Mouse (Mus musculus) midbrain, embryonic 16.5 days (tissue): ENCODE measurements around the gene Slc25a39. TPM values are rescaled to one million over a fixed set of nuclear protein-coding genes. Genes with fewer than 3 reads are reported as not detected.

Source experiments
- ATAC-seq: fragments of 200-750 bp; cut with Nextera tagmentation; 2 replicates; pipeline ENCODE4 v1.8.0; 2017; ENCODE audit warnings: moderate TSS enrichment
- H3K27ac ChIP-seq: fragments of 300-500 bp; sonication (generic); 2 replicates; pipeline ENCODE4 v1.5.1; 2014; ENCODE audit warnings: mild to moderate bottlenecking, low read length, mixed read lengths
- H3K27me3 ChIP-seq: fragments of 300-500 bp; sonication (generic); 2 replicates; pipeline ENCODE4 v1.6.1; 2014; ENCODE audit warnings: low read depth, low read length, mixed read lengths; ENCODE audit not compliant: control insufficient read depth, insufficient read depth
- H3K36me3 ChIP-seq: fragments of 300-500 bp; sonication (generic); 2 replicates; pipeline ENCODE4 v1.6.1; 2014; ENCODE audit warnings: mild to moderate bottlenecking, low read length, moderate library complexity, mixed read lengths; ENCODE audit not compliant: control insufficient read depth, insufficient read depth
- H3K4me1 ChIP-seq: fragments of 300-500 bp; sonication (generic); 2 replicates; pipeline ENCODE4 v1.6.1; 2014; ENCODE audit warnings: mild to moderate bottlenecking, low read length, mixed read lengths; ENCODE audit not compliant: control insufficient read depth, insufficient read depth
- H3K4me2 ChIP-seq: fragments of 300-500 bp; sonication (generic); 2 replicates; pipeline ENCODE4 v1.6.1; 2014; ENCODE audit warnings: mild to moderate bottlenecking, low read length, mixed read lengths
- H3K4me3 ChIP-seq: fragments of 300-500 bp; sonication (generic); 2 replicates; pipeline ENCODE4 v1.5.1; 2014; ENCODE audit warnings: low read depth, mild to moderate bottlenecking, low read length, moderate library complexity, mixed read lengths
- H3K9ac ChIP-seq: fragments of 300-500 bp; sonication (generic); 2 replicates; pipeline ENCODE4 v1.6.1; 2014; ENCODE audit warnings: low read depth, low read length, mixed read lengths
- H3K9me3 ChIP-seq: fragments of 300-500 bp; sonication (generic); replicated peaks from 2 replicates; pipeline ENCODE4 v1.6.1; 2014; ENCODE audit warnings: mild to moderate bottlenecking, low read length, mixed read lengths; ENCODE audit not compliant: control insufficient read depth, poor library complexity, severe bottlenecking
- WGBS: fragments of 180-500 bp; shearing (Covaris S2); extraction: QIAGEN DNeasy Blood & Tissue Kit; methylation state at CpG from one replicate; pipeline ENCODE4 v1.1.7; 2014; 5-methylcytosine and 5-hydroxymethylcytosine counted together
- polyA plus RNA-seq: library from polyadenylated mRNA; unstranded; fragments of >200 nt; fragmentation: Nextera tagmentation; extraction: Ambion mirVana; gene quantifications from 2 replicates; pipeline ENCODE4 v1.2.1, GENCODE M21; 2015

Slc25a39 gene
- polyA plus RNA-seq, 1 experiment from 2014 or later, result 150 TPM

DNA sequence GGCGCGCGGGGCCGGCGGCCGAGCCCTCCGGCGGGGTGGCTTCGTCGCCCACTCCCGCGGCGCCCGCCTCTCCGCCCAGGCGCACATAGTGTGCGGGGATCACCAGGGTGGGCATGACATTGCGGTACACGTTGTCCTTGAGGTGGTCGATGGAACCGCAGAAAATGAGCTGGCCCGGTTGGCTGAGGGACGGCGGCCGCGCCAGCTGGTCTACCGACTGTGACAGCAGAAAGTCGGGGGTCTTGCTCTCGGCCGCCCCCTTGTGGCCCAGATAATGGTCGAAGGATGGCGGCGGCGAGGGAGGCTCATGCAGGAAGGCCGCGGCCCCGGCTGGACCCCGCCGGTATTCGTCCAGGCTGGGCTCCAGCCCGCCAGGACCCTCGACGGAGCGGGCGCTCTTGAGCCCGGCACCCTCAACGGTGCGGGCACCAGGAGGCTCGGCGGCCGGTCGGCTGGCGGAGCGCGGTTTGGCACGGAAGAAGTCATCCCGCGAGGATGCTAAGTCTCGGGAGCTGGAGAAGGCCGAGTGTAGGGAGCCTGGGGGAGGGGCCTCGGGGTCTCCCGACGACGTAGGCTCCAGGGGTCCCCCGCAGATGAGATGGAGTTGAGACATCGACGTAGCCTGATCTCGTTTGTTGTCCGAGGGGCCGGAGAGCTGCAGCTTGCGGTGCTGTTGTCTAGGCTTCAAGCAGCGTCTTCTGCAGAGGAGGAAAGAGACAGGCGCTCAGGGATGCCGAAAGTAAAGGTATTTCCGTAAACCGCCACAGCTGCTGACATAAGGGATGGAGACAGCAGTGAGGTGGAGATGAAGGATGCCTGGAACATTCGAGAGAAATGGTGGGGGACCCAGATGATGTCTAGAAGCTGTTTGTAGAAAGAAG, 30.7 kb upstream of the Slc25a39 start:
- ATAC-seq, result no peak
- WGBS, result 11% methylated on average over 77 of the region's 77 CpGs
- peaks cover 17% of the 10 kb centered on the region for H3K4me1 ChIP-seq
- H3K9ac ChIP-seq, result peak overlapping the region; percentile 56
- H3K4me3 ChIP-seq, result peak overlapping the region; percentile 24
- no peaks in the 10 kb centered on the region for H3K27me3 ChIP-seq
- H3K27ac ChIP-seq, result 0 out of 2 replicates have a peak overlapping the region, but pooled peaks have one; percentile 28
- no peaks in the 10 kb centered on the region for H3K9me3 ChIP-seq
- peaks cover 58% of the 10 kb centered on the region for H3K36me3 ChIP-seq
- peak overlapping the region; percentile 48 for H3K4me2 ChIP-seq

- WGBS, result 5% methylated on average over 81 of the region's 87 CpGs
- Histone ChIP-seq H3K9me3 (no peaks in the 10 kb centered on the region), H3K9ac (peak overlapping the region; percentile 56), H3K27me3 (no peaks in the 10 kb centered on the region), H3K36me3 (peaks cover 54% of the 10 kb centered on the region), H3K4me2 (peak overlapping the region; percentile 48), H3K4me3 (peak overlapping the region; percentile 24), H3K4me1 (peaks cover 17% of the 10 kb centered on the region), H3K27ac (peak overlapping the region; percentile 17)
- ATAC-seq, result no peak
Observed at GRCm38 (mm10) chr11:102437120-102438061, 29.6 kb upstream of the Slc25a39 start.

- WGBS, result 83% methylated on average over 10 of the region's 10 CpGs
- Histone ChIP-seq H3K4me1 (peaks cover 21% of the 10 kb centered on the region), H3K9ac (no peak overlapping the region), H3K27me3 (no peaks in the 10 kb centered on the region), H3K4me2 (no peak overlapping the region), H3K9me3 (no peaks in the 10 kb centered on the region), H3K27ac (no peak overlapping the region), H3K36me3 (peaks cover 47% of the 10 kb centered on the region), H3K4me3 (no peak overlapping the region)
- no peak for ATAC-seq
Observed at GRCm38 (mm10) chr11:102436471-102436790, 28.7 kb upstream of the Slc25a39 start.

DNA sequence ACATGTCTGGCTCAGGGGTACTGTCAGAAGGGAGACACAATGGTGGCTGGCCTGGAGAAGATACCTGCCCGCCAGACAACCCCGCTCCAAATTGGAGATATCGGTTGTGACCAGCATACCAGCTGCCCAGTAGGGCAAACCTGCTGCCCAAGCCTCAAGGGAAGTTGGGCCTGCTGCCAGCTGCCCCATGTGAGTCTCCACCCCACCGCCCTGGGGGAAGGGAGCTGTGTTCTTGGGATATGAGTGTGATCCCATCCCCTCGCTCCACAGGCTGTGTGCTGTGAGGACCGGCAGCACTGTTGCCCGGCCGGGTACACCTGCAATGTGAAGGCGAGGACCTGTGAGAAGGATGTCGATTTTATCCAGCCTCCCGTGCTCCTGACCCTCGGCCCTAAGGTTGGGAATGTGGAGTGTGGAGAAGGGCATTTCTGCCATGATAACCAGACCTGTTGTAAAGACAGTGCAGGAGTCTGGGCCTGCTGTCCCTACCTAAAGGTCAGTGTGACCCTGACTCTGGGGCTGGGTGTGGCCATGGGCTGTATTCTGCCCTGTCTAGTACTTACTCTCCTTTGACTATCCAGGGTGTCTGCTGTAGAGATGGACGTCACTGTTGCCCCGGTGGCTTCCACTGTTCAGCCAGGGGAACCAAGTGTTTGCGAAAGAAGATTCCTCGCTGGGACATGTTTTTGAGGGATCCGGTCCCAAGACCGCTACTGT, 28.2 kb upstream of the Slc25a39 start:
- peaks cover 43% of the 10 kb centered on the region for H3K36me3 ChIP-seq

DNA sequence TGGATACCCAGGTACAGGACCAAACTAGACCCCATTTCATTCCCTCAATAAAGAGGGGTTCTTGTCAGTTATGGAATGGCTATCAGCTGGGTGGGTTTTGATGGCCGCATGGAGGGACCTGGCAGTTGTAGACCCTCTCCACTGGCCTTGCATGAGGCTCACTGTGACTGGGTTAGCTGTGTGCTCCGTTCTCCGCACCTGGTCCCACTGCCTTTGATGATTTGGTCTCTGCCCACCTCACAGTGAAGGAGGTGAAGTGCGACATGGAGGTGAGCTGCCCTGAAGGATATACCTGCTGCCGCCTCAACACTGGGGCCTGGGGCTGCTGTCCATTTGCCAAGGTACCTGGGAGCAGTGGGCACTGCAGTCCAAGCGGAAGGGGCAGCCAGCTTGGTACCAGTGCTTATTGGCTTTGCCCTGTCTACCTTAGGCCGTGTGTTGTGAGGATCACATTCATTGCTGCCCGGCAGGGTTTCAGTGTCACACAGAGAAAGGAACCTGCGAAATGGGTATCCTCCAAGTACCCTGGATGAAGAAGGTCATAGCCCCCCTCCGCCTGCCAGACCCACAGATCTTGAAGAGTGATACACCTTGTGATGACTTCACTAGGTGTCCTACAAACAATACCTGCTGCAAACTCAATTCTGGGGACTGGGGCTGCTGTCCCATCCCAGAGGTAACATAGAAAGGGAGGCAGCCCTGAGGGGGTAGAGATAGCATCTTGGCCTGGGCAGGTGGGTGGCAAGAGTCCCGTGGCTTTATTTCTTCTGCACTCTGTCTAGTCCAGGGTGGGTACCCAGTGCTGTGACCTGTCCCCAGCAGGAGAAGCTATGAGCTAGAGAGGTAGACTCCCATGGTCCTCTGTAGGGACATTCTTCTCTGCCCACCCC, 27.3 kb upstream of the Slc25a39 start:
- no peaks in the 10 kb centered on the region for H3K9me3 ChIP-seq
- peaks cover 38% of the 10 kb centered on the region for H3K36me3 ChIP-seq
- WGBS, result 96% methylated on average over 11 of the region's 11 CpGs
- H3K9ac ChIP-seq, result no peak overlapping the region
- H3K27ac ChIP-seq, result no peak overlapping the region
- ATAC-seq, result no peak
- no peak overlapping the region for H3K4me2 ChIP-seq
- no peaks in the 10 kb centered on the region for H3K27me3 ChIP-seq
- no peak overlapping the region for H3K4me3 ChIP-seq
- H3K4me1 ChIP-seq, result peaks cover 21% of the 10 kb centered on the region

More for the DNA sequence above, 28.2 kb upstream of the Slc25a39 start:
- ATAC-seq, result no peak
- WGBS, result 91% methylated on average over 18 of the region's 18 CpGs
- Histone ChIP-seq H3K4me1 (peaks cover 21% of the 10 kb centered on the region), H3K4me3 (no peak overlapping the region), H3K9ac (no peak overlapping the region), H3K9me3 (no peaks in the 10 kb centered on the region), H3K27ac (no peak overlapping the region), H3K4me2 (no peak overlapping the region), H3K27me3 (no peaks in the 10 kb centered on the region)

DNA sequence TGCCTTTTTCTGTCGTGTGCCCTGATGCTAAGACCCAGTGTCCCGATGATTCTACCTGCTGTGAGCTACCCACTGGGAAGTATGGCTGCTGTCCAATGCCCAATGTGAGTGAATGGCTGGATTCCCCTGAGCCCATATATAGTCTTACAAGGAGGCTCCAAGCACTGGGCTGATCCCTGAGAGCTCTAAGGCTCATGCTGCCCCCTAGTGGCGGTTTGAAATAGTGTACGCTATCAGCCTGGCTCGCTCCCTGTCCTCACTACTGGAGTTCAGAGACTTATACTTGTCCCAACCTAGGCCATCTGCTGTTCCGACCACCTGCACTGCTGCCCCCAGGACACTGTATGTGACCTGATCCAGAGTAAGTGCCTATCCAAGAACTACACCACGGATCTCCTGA, 26.7 kb upstream of the Slc25a39 start:
- Histone ChIP-seq H3K36me3 (peaks cover 31% of the 10 kb centered on the region), H3K4me1 (peaks cover 26% of the 10 kb centered on the region), H3K9me3 (no peaks in the 10 kb centered on the region), H3K9ac (no peak overlapping the region), H3K27ac (no peak overlapping the region), H3K27me3 (no peaks in the 10 kb centered on the region), H3K4me3 (no peak overlapping the region), H3K4me2 (no peak overlapping the region)
- 4% methylated on average over 7 of the region's 7 CpGs for WGBS
- ATAC-seq, result peak; percentile 22; the same call in 1 of the 2 replicates

DNA sequence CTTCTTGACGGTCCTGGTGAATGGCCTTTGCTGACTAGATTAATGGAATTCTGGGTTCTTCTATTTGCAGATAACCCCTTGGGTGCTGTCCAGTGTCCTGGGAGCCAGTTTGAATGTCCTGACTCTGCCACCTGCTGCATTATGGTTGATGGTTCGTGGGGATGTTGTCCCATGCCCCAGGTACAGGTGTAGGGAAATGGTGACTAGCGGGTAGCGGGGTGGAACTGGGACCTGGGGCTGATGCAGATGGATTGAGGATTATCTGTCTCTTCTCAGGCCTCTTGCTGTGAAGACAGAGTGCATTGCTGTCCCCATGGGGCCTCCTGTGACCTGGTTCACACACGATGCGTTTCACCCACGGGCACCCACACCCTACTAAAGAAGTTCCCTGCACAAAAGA, 26.1 kb upstream of the Slc25a39 start:
- Histone ChIP-seq H3K9ac (no peak overlapping the region), H3K27me3 (no peaks in the 10 kb centered on the region), H3K9me3 (no peaks in the 10 kb centered on the region), H3K4me3 (no peak overlapping the region), H3K4me2 (no peak overlapping the region), H3K27ac (no peak overlapping the region), H3K4me1 (peaks cover 28% of the 10 kb centered on the region), H3K36me3 (peaks cover 30% of the 10 kb centered on the region)
- WGBS, result 89% methylated on average over 7 of the region's 7 CpGs
- no peak for ATAC-seq

DNA sequence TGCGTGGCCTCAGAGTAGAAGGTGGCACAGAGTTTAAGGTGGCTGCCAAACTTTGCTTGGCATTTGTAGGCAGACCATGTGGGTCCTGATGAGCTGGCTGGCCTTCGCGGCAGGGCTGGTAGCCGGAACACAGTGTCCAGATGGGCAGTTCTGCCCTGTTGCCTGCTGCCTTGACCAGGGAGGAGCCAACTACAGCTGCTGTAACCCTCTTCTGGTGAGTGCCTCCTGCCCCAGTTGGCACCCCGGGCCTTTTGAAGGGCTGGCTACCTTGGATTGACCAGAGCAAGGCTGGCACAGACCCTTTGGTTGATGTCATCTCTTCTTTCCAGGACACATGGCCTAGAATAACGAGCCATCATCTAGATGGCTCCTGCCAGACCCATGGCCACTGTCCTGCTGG, 25.1 kb upstream of the Slc25a39 start:
- Histone ChIP-seq H3K27me3 (no peaks in the 10 kb centered on the region), H3K27ac (no peak overlapping the region), H3K9ac (no peak overlapping the region), H3K4me2 (no peak overlapping the region), H3K36me3 (peaks cover 23% of the 10 kb centered on the region), H3K4me3 (no peak overlapping the region), H3K4me1 (peaks cover 20% of the 10 kb centered on the region), H3K9me3 (no peaks in the 10 kb centered on the region)
- ATAC-seq, result no peak
- 87% methylated on average over 6 of the region's 6 CpGs for WGBS
